Mouse (Mus musculus): ENCODE results near the gene Rplp1.

GRCm38 (mm10) chr9:61908341-61908740, 6.0 kb downstream of the Rplp1 start:
- TF ChIP-seq CTCF (IDR thresholded peaks at IDR 0.05; ENCODE audit: low read depth) (no peak), EP300 (IDR thresholded peaks at IDR 0.05; ENCODE audit: low read depth) (no peak)

Data from heart, postnatal 0 days (tissue).